Mouse (Mus musculus) cerebellum, adult 2 months (tissue): Measurements from ENCODE around the gene Slc25a30.
A peak's percentile ranks its signal among the peaks of the same experiment; 100 is the strongest.

Source experiments
- CTCF ChIP-seq: fragments of 200-500 bp; IDR thresholded peaks from 2 replicates; pipeline ENCODE4 v1.5.1; 2011; ENCODE audit warnings: low read depth, mild to moderate bottlenecking, control low read depth, low read length, moderate library complexity, borderline replicate concordance; ENCODE audit not compliant: insufficient read depth
- POLR2A ChIP-seq: fragments of 200-500 bp; IDR thresholded peaks from 2 replicates; pipeline ENCODE4 v1.6.1; 2011; ENCODE audit warnings: low read length, control low read depth, borderline replicate concordance; ENCODE audit not compliant: insufficient read depth

GRCm38 (mm10) chr14:75721977-75722563 lies 64.8 kb downstream of the Slc25a30 start:
- TF ChIP-seq CTCF (peak; percentile 63), POLR2A (no peak)
